Mouse (Mus musculus) liver, postnatal 0 days (tissue): ENCODE data around the gene Wipf2. TPM values are rescaled to one million over a fixed set of nuclear protein-coding genes. Genes with fewer than 3 reads are reported as not detected.

Source experiments
- ATAC-seq: fragments of 200-750 bp; cut with Nextera tagmentation; 2 replicates; pipeline ENCODE4 v1.8.0; 2017; ENCODE audit warnings: mild to moderate bottlenecking, moderate library complexity
- DNase-seq: peaks from one replicate; pipeline ENCODE4 v3.0.0-alpha.2; 2016
- H3K27ac ChIP-seq: fragments of 300-500 bp; sonication (generic); 2 replicates; pipeline ENCODE4 v1.5.1; 2014; ENCODE audit warnings: antibody characterized with exemption, moderate library complexity, mild to moderate bottlenecking, low read depth
- H3K27me3 ChIP-seq: fragments of 300-500 bp; sonication (generic); 2 replicates; pipeline ENCODE4 v1.6.1; 2014; ENCODE audit warnings: low read length, control low read depth, mixed read lengths; ENCODE audit not compliant: insufficient read depth
- H3K36me3 ChIP-seq: fragments of 300-500 bp; sonication (generic); replicated peaks from 2 replicates; pipeline ENCODE4 v1.6.1; 2014; ENCODE audit warnings: mild to moderate bottlenecking, control low read depth, low read length, moderate library complexity, mixed read lengths; ENCODE audit not compliant: insufficient read depth
- H3K4me1 ChIP-seq: fragments of 300-500 bp; sonication (generic); 2 replicates; pipeline ENCODE4 v1.6.1; 2014; ENCODE audit warnings: antibody characterized with exemption, mild to moderate bottlenecking, control low read depth; ENCODE audit not compliant: insufficient read depth
- H3K4me2 ChIP-seq: fragments of 300-500 bp; sonication (generic); 2 replicates; pipeline ENCODE4 v1.6.1; 2014; ENCODE audit warnings: low read depth, mild to moderate bottlenecking, low read length, moderate library complexity, mixed read lengths
- H3K4me3 ChIP-seq: fragments of 300-500 bp; sonication (generic); 2 replicates; pipeline ENCODE4 v1.5.1; 2014; ENCODE audit warnings: low read depth, low read length
- H3K9ac ChIP-seq: fragments of 300-500 bp; sonication (generic); replicated peaks from 2 replicates; pipeline ENCODE4 v1.6.1; 2014; ENCODE audit warnings: mild to moderate bottlenecking, moderate library complexity
- H3K9me3 ChIP-seq: fragments of 300-500 bp; sonication (generic); 2 replicates; pipeline ENCODE4 v1.6.1; 2016; ENCODE audit warnings: mild to moderate bottlenecking, control low read depth, low read length, mixed read lengths
- CTCF ChIP-seq: sonication (generic); IDR thresholded peaks from 2 replicates; pipeline ENCODE4 v1.5.1; 2016; ENCODE audit warnings: antibody characterized with exemption, low read depth
- EP300 ChIP-seq: IDR thresholded peaks from 2 replicates; pipeline ENCODE4 v1.6.1; 2016; ENCODE audit warnings: antibody characterized with exemption, low read depth, mild to moderate bottlenecking
- WGBS: fragments of 180-500 bp; shearing (Covaris S2); extraction: QIAGEN DNeasy Blood & Tissue Kit; methylation state at CpG from one replicate; pipeline ENCODE4 v1.1.7; 2014; ENCODE audit not compliant: insufficient replicate concordance; 5-methylcytosine and 5-hydroxymethylcytosine counted together
- polyA plus RNA-seq: library from polyadenylated mRNA; unstranded; fragments of >200 nt; fragmentation: Nextera tagmentation; extraction: Ambion mirVana; gene quantifications from 2 replicates; pipeline ENCODE4 v1.2.1, GENCODE M21; 2015

The Wipf2 gene
- polyA plus RNA-seq, 1 experiment from 2014 or later = 1.2 TPM

DNA sequence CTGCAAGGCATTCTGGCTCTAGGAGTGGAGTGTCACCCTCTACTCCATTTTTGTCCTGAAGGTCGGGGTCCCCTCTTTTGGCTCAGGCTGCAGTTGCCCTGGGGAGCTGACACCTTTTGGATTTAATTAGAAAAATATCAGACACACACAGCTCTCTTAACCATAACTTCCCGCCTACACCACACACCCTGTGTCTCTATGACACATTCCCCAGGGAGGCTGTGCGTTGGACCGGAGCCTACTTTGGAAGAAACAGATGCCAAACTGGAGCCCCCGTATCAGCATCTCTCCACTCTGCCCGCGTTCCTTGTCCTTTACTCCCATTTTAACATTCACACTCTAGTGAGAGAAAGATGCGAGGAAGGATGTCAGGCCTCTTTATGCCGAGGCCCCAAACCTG, 24.9 kb upstream of the Wipf2 start:
- Histone ChIP-seq H3K9me3 (no peaks in the 10 kb centered on the region), H3K4me3 (no peak overlapping the region), H3K4me1 (peaks cover 12% of the 10 kb centered on the region), H3K9ac (no peak overlapping the region), H3K27ac (no peak overlapping the region), H3K36me3 (peaks cover 5% of the 10 kb centered on the region), H3K4me2 (no peak overlapping the region), H3K27me3 (peaks cover 19% of the 10 kb centered on the region)
- no peak for ATAC-seq
- DNase-seq = no peak
- WGBS = 72% methylated on average over 9 of the region's 9 CpGs
- no peak for TF ChIP-seq EP300
- TF ChIP-seq CTCF = no peak

DNA sequence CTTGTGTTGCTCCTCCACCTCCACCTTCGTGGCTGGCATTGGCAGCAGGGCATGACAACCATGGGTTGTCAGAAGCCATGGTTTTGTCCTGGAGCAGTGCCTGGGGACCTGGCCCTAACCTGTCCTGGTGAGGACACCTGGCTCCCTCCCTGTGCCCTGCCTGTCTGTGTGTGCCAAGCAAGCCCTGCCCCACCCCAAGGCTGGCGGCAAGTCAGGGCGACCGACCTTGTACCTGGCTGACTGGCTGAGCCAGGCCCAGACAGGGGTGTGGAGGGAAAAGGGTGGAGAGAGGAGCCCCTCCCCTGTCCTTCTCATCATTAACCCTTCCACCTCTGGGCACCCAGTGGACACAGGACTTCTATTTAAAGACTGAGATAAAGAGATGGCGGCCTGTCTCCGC, 24.0 kb upstream of the Wipf2 start:
- H3K4me2 ChIP-seq = no peak overlapping the region

DNA sequence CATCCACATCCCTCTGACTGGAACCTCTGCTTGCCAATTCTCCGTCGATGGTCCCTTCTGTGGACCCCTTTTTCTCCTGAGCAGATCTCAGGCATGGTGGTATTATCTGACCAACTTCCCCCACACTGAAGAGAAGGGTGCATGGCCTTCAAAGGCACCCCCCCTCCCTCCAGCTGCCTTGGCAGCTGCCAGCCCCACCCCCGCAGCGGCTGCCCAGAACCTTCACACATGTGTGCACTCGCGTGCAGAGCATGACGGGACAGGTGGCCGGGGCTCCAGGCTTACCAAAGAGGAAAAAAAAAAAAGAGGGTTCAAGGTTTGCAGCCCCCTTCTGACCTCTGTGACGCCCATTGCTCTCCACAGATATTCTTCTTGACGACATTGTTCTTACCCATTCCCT, 23.5 kb upstream of the Wipf2 start:
- no peaks in the 10 kb centered on the region for H3K9me3 ChIP-seq
- H3K36me3 ChIP-seq = no peaks in the 10 kb centered on the region
- H3K4me1 ChIP-seq = peaks cover 12% of the 10 kb centered on the region
- DNase-seq (peak; percentile 56), ATAC-seq (no peak)
- peaks cover 19% of the 10 kb centered on the region for H3K27me3 ChIP-seq
- no peak overlapping the region for H3K27ac ChIP-seq
- no peak overlapping the region for H3K4me3 ChIP-seq
- WGBS = 56% methylated on average over 10 of the region's 10 CpGs
- TF ChIP-seq EP300 (no peak), CTCF (no peak)
- H3K9ac ChIP-seq = no peak overlapping the region
- H3K4me2 ChIP-seq = no peak overlapping the region

More for the DNA sequence above, 24.0 kb upstream of the Wipf2 start:
- H3K27ac ChIP-seq = no peak overlapping the region
- no peak overlapping the region for H3K4me3 ChIP-seq
- no peak overlapping the region for H3K9ac ChIP-seq
- no peaks in the 10 kb centered on the region for H3K36me3 ChIP-seq
- H3K4me1 ChIP-seq = peaks cover 12% of the 10 kb centered on the region
- DNase-seq (no peak), ATAC-seq (no peak)
- no peaks in the 10 kb centered on the region for H3K9me3 ChIP-seq
- WGBS = 65% methylated on average over 6 of the region's 6 CpGs
- TF ChIP-seq CTCF (no peak), EP300 (no peak)
- peaks cover 19% of the 10 kb centered on the region for H3K27me3 ChIP-seq

DNA sequence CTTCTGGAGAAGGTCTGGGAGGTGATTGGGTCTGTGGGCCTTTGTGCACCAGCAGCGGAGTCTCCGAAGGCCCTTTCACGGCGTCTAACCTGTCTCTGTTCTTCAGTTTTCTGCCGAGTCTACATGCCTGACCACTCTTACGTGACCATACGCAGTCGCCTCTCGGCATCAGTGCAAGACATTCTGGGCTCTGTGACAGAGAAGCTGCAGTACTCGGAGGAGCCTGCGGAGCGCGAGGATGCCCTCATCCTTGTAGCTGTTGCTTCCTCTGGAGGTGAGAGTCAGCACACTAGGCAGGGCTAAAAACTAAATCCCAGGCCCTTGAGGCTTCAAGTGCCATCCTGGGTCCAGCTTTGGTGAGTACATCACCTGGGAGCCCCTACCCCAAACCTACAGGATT, 17.4 kb upstream of the Wipf2 start:
- no peak overlapping the region for H3K9ac ChIP-seq
- H3K36me3 ChIP-seq = no peaks in the 10 kb centered on the region
- WGBS = 69% methylated on average over 13 of the region's 13 CpGs
- H3K4me3 ChIP-seq = no peak overlapping the region
- H3K9me3 ChIP-seq = no peaks in the 10 kb centered on the region
- H3K4me2 ChIP-seq = no peak overlapping the region
- ATAC-seq = no peak
- H3K27me3 ChIP-seq = no peaks in the 10 kb centered on the region
- H3K27ac ChIP-seq = no peak overlapping the region
- TF ChIP-seq EP300 (no peak), CTCF (no peak)
- peaks cover 4% of the 10 kb centered on the region; the same call in 1 of the 2 replicates for H3K4me1 ChIP-seq
- DNase-seq = no peak

DNA sequence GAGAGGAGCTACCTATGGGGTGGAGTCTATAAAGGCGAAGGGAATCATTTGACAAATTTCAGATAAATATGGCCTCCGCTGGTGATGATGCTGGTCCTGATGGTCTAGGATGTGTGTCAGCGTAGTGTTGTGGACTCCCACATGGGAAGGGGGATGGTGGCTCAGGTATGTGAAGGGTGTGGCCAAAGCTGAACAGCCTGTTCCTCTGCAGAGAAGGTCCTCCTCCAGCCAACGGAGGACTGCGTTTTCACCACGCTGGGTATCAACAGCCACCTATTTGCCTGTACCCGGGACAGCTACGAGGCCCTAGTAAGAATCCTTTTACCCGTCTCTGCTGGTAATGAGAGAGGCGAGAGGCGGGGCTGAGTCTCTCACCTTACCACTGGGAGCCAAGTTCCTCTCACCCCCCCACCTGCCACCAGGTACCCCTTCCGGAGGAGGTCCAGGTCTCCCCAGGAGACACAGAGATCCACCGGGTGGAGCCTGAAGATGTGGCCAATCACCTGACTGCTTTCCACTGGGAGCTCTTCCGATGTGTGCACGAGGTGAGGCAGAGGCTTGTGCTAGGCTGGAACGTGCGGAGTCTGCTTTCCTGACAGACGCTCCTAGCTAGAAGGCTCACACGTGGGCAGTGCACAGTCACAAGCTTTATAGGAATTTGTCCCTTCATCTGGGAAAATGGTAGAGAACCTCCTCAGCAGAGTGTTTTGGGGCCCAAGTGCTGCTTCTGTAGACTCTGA, 16.4 kb upstream of the Wipf2 start:
- H3K27ac ChIP-seq = no peak overlapping the region
- H3K4me2 ChIP-seq = no peak overlapping the region
- 69% methylated on average over 19 of the region's 19 CpGs for WGBS
- no peaks in the 10 kb centered on the region for H3K36me3 ChIP-seq
- H3K9ac ChIP-seq = no peak overlapping the region
- ATAC-seq (no peak), DNase-seq (no peak)
- TF ChIP-seq EP300 (no peak), CTCF (no peak)
- H3K4me3 ChIP-seq = no peak overlapping the region
- no peaks in the 10 kb centered on the region for H3K9me3 ChIP-seq
- peaks cover 4% of the 10 kb centered on the region; the same call in 1 of the 2 replicates for H3K4me1 ChIP-seq
- H3K27me3 ChIP-seq = no peaks in the 10 kb centered on the region

DNA sequence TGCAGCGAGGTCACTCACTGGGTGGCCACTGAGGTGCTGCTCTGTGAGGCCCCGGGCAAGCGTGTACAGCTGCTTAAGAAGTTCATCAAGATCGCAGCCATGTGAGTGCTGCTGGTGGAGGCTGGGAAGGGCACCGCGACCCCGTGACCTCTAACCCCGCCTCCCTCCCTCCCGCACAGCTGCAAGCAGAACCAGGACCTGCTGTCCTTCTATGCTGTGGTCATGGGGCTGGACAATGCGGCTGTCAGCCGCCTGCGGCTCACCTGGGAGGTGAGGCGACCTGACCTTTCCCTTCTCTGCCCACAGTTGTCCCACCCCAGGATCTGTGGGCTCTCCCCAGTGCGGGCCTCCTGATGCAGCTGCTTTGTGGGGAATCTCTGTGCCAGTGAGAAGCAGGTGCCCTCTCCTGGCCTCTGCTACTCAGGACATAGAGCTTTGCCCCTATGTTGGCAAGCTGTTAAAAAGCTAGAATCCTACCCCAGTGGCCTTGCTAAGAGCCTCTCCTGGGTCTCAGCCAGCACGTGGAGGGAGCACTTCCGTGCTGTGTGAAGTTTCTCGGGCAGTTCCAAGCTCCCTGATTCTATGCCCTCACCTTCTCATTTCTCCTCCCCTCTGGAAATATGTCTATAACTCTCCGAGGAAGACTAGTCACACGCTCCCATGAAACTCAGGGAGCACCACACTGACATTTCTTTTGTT, 14.1 kb upstream of the Wipf2 start:
- ATAC-seq = peak; percentile 38; the same call in 1 of the 2 replicates
- Histone ChIP-seq H3K4me2 (peak overlapping the region; percentile 47), H3K27me3 (no peaks in the 10 kb centered on the region)

More for the DNA sequence above, 14.1 kb upstream of the Wipf2 start:
- no peak for TF ChIP-seq EP300
- no peak for TF ChIP-seq CTCF
- Histone ChIP-seq H3K9me3 (no peaks in the 10 kb centered on the region), H3K27ac (no peak overlapping the region), H3K9ac (no peak overlapping the region), H3K4me3 (no peak overlapping the region), H3K36me3 (no peaks in the 10 kb centered on the region), H3K4me1 (peaks cover 4% of the 10 kb centered on the region; the same call in 1 of the 2 replicates)
- DNase-seq = no peak
- WGBS = 28% methylated on average over 19 of the region's 19 CpGs
